Mouse (Mus musculus) thymus, adult 18-20 months (tissue): ENCODE data around the gene Prl3d3.
"Not testable (repeated sequence)": the region's sequence is repeated elsewhere in the genome, so short reads cannot be mapped to it uniquely, and the experiment has no call there.

Experiments
- DNase-seq, 2 experiments: peaks; one replicate each; pipeline ENCODE4 v3.0.0; 2022; ENCODE audit warnings: mixed read lengths in 2 of 2

Prl3d3 gene

GRCm38 (mm10) chr13:27156490-27156889, at the start of gene Prl3d3:
Prl3d3 (plus strand) TSS chr13:27156790.
- DNase-seq: not testable (repeated sequence)

DNA sequence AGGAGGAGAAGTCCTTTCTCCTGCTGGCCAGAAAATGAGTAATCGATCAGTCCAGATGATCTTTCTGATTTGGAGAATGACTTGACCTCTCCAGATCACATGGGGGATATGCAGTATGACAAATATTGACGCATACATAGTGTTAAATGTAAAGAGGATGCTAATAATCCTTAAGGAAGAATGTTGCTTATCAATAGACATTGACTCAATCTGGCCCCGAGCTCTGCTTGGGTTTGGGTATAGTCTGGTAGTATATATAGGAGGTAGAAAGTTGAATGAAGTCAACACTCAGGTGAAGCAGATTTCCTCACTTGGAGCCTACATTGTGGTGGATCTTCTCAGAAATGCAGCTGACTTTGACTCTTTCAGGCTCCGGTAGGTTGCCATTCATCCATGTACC, 35.2 kb upstream of the Prl3d3 start, which contains the start of gene Prl3d2:
TSS of gene Prl3d2 (plus strand) at position 301 of the 400 bp plus-strand sequence.
- not testable (repeated sequence) for DNase-seq

DNA sequence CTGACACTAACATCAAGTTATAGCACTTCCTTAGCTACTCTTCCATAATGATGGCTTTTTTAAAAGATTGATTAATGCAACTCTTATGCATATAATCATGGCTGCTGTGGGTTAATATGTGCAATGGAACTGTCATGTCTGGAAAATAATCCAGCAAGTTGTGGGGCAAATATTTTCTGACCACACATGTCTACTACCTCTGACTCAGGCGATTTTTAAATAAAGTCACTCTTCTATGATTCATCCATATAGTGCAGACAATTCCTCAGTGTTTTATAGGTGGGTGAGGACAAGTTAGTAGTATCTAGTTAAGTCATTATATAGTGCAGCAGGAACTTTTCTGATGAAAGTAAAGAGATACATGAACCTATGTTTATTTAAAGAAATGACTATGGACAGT, 8.3 kb upstream of the Prl3d3 start:
- DNase-seq: no peak

DNA sequence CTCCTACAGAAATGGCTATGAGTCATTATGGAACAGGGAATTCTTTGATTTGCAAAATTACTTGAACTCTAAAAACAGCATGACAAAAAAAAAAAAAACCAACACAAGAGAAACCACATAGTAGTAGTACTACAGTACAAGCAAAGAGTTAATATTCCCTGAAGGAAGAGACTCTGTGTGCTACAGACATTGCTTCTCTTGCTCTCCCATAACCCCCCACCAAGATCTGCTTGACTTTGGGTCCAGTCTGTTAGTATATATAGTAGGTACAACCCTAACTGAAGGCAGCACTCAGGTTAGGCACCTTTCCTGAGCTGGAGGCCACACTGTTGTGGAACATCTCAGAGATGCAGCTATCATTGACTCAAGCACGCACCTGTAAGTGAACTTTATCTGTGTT, 39.8 kb downstream of the Prl3d3 start, which contains the start of gene Prl3c1:
TSS of gene Prl3c1 (plus strand) at position 301 of the 400 bp plus-strand sequence.
- DNase-seq: no peak
